Mouse (Mus musculus): ENCODE measurements at regions not wholly inside any gene's neighbourhood (a gene's known extent, or its start where the extent isn't known, plus 50 kb on each side); places are given as distances from the start of the nearest gene placed in this dataset.

DNA sequence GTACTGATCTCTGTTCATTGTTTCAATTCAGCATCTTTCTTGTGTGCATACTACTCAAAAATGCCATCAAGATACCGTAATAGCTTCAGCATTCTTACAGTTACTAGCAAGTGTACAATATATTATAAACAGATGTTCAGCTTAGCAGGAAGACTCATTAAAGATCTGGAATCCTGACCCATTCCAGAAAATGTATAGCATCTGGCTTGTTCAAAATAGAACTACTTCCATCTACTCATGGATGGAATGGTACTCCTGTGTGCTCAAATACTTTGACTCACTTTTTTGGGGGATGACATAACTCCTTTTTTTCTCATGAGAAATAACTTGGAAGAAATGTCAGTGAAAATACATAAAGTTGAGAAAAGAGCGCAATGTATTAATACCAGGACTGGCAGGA, 291.2 kb upstream of the Manea start:
- no peak for DNase-seq (ENCODE audit: low read depth, low spot score)
- H3K4me1 ChIP-seq (ENCODE audit: control insufficient read depth in 2 of 2, insufficient read depth in 2 of 2, low read length in 2 of 2, poor library complexity in 1 of 2), result no peaks in the 10 kb centered on the region
- H3K27ac ChIP-seq (ENCODE audit: insufficient read depth, low read depth, low read length, poor library complexity, severe bottlenecking), result no peak overlapping the region
- no peak overlapping the region for H3K4me3 ChIP-seq (ENCODE audit: insufficient read depth in 1 of 2, low read depth in 1 of 2, low read length in 2 of 2, poor library complexity in 1 of 2, severe bottlenecking in 1 of 2)
- no peaks in the 10 kb centered on the region for H3K36me3 ChIP-seq (ENCODE audit: control insufficient read depth, insufficient read depth, low read length, poor library complexity, severe bottlenecking)
- in situ Hi-C loops (cut with MboI; ENCODE audit: low sequenced_read_pairs in 2 of 2, unreplicated experiment in 2 of 2), result no loop called here
- H3K9me3 ChIP-seq (ENCODE audit: control insufficient read depth, insufficient read depth, low read depth, low read length), result no peaks in the 10 kb centered on the region
- no peak overlapping the region for H3K9ac ChIP-seq (ENCODE audit: insufficient read depth, low read depth, low read length, poor library complexity, severe bottlenecking)
- no peak for TF ChIP-seq HCFC1 (IDR thresholded peaks at IDR 0.05; ENCODE audit: borderline replicate concordance, insufficient read depth, low read length)
- no peak for TF ChIP-seq CHD2 (IDR thresholded peaks at IDR 0.05; ENCODE audit: low read depth, low read length)
- no peak for TF ChIP-seq MAFK (IDR thresholded peaks at IDR 0.05; ENCODE audit: insufficient read depth, low read depth, low read length)
- no peak for TF ChIP-seq ZNF384 (IDR thresholded peaks at IDR 0.05; ENCODE audit: low read depth, low read length)
- TF ChIP-seq ZC3H11A (IDR thresholded peaks at IDR 0.05; ENCODE audit: borderline replicate concordance, low read depth, low read length), result no peak

DNA sequence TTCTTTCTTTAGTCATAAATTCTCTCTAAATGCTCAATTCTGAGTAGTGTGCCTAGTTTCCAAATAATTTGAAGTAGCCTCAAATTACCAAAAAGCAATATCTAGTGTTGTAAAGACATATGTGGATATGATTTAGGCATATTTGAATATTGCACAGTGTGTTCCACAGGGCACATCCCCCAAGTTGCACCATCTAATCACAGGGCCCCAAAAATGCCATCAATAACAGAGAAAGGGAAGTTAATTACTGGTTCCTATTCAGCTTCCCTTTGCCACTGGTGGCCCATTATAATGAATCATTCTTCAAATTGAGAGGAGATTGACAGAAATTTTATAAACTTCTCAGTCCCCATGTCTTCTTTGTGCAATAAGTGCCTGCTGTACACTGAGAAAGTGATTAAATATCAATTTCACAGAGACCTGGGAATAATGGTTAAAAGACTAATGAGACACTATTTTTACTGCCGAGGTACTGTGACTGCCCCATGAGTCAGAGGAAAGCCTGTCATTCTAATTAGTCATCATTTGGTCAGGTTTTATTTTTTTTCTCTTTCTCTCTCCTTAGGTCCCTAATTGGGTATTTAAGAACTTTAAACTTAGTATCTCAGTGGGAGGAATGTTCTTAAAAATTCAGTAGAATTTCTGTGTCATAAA, 284.0 kb upstream of the Manea start:
- H3K36me3 ChIP-seq (ENCODE audit: control insufficient read depth, insufficient read depth, low read length, poor library complexity, severe bottlenecking), result no peaks in the 10 kb centered on the region
- no peaks in the 10 kb centered on the region for H3K4me1 ChIP-seq (ENCODE audit: control insufficient read depth in 2 of 2, insufficient read depth in 2 of 2, low read length in 2 of 2, poor library complexity in 1 of 2)
- H3K9me3 ChIP-seq (ENCODE audit: control insufficient read depth, insufficient read depth, low read depth, low read length), result no peaks in the 10 kb centered on the region
- in situ Hi-C loops (cut with MboI; ENCODE audit: low sequenced_read_pairs in 2 of 2, unreplicated experiment in 2 of 2), result no loop called here
- TF ChIP-seq MAFK (IDR thresholded peaks at IDR 0.05; ENCODE audit: insufficient read depth, low read depth, low read length) (no peak), HCFC1 (IDR thresholded peaks at IDR 0.05; ENCODE audit: borderline replicate concordance, insufficient read depth, low read length) (no peak), ZNF384 (IDR thresholded peaks at IDR 0.05; ENCODE audit: low read depth, low read length) (no peak), ZC3H11A (IDR thresholded peaks at IDR 0.05; ENCODE audit: borderline replicate concordance, low read depth, low read length) (no peak), CHD2 (IDR thresholded peaks at IDR 0.05; ENCODE audit: low read depth, low read length) (no peak)
- H3K4me3 ChIP-seq (ENCODE audit: insufficient read depth in 1 of 2, low read depth in 1 of 2, low read length in 2 of 2, poor library complexity in 1 of 2, severe bottlenecking in 1 of 2), result no peak overlapping the region
- no peak overlapping the region for H3K9ac ChIP-seq (ENCODE audit: insufficient read depth, low read depth, low read length, poor library complexity, severe bottlenecking)
- no peak overlapping the region for H3K27ac ChIP-seq (ENCODE audit: insufficient read depth, low read depth, low read length, poor library complexity, severe bottlenecking)
- DNase-seq (ENCODE audit: low read depth, low spot score), result no peak

DNA sequence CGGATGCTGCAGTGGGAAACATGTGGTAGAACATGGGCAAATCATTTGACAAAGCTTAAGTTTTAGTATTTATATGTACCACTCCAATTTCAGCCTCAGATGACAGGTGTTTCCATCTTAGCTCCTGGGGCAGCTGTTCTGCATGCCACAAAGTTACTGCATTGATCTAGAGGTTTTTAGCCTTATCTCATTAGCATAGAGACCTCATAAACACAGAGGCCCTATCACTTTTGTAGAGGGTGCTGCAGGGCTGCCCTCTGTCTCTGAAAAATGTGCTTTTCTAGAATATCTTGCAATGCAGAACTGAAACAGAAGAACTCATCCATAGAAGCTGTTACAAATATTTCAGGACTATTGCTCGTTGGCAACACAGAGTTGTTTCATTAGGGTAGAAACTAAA, 283.0 kb upstream of the Manea start:
- Histone ChIP-seq H3K27ac (ENCODE audit: insufficient read depth, low read depth, low read length, poor library complexity, severe bottlenecking) (no peak overlapping the region), H3K9me3 (ENCODE audit: control insufficient read depth, insufficient read depth, low read depth, low read length) (no peaks in the 10 kb centered on the region), H3K36me3 (ENCODE audit: control insufficient read depth, insufficient read depth, low read length, poor library complexity, severe bottlenecking) (no peaks in the 10 kb centered on the region), H3K4me3 (ENCODE audit: insufficient read depth in 1 of 2, low read depth in 1 of 2, low read length in 2 of 2, poor library complexity in 1 of 2, severe bottlenecking in 1 of 2) (no peak overlapping the region), H3K9ac (ENCODE audit: insufficient read depth, low read depth, low read length, poor library complexity, severe bottlenecking) (no peak overlapping the region), H3K4me1 (ENCODE audit: control insufficient read depth in 2 of 2, insufficient read depth in 2 of 2, low read length in 2 of 2, poor library complexity in 1 of 2) (no peaks in the 10 kb centered on the region)
- TF ChIP-seq ZNF384 (IDR thresholded peaks at IDR 0.05; ENCODE audit: low read depth, low read length) (no peak), CHD2 (IDR thresholded peaks at IDR 0.05; ENCODE audit: low read depth, low read length) (no peak), ZC3H11A (IDR thresholded peaks at IDR 0.05; ENCODE audit: borderline replicate concordance, low read depth, low read length) (no peak)
- DNase-seq (ENCODE audit: low read depth, low spot score), result no peak
- in situ Hi-C loops (cut with MboI; ENCODE audit: low sequenced_read_pairs in 2 of 2, unreplicated experiment in 2 of 2), result no loop called here

- in situ Hi-C loops (cut with MboI; ENCODE audit: low sequenced_read_pairs in 2 of 2, unreplicated experiment in 2 of 2), result no loop called here
- no peak overlapping the region for H3K27ac ChIP-seq (ENCODE audit: insufficient read depth, low read depth, low read length, poor library complexity, severe bottlenecking)
- TF ChIP-seq MAFK (IDR thresholded peaks at IDR 0.05; ENCODE audit: insufficient read depth, low read depth, low read length) (no peak), ZNF384 (IDR thresholded peaks at IDR 0.05; ENCODE audit: low read depth, low read length) (no peak), CHD2 (IDR thresholded peaks at IDR 0.05; ENCODE audit: low read depth, low read length) (no peak), HCFC1 (IDR thresholded peaks at IDR 0.05; ENCODE audit: borderline replicate concordance, insufficient read depth, low read length) (no peak), ZC3H11A (IDR thresholded peaks at IDR 0.05; ENCODE audit: borderline replicate concordance, low read depth, low read length) (no peak)
- no peaks in the 10 kb centered on the region for H3K4me1 ChIP-seq (ENCODE audit: control insufficient read depth in 2 of 2, insufficient read depth in 2 of 2, low read length in 2 of 2, poor library complexity in 1 of 2)
- H3K9ac ChIP-seq (ENCODE audit: insufficient read depth, low read depth, low read length, poor library complexity, severe bottlenecking), result no peak overlapping the region
- H3K36me3 ChIP-seq (ENCODE audit: control insufficient read depth, insufficient read depth, low read length, poor library complexity, severe bottlenecking), result no peaks in the 10 kb centered on the region
- no peak for DNase-seq (ENCODE audit: low read depth, low spot score)
- H3K4me3 ChIP-seq (ENCODE audit: insufficient read depth in 1 of 2, low read depth in 1 of 2, low read length in 2 of 2, poor library complexity in 1 of 2, severe bottlenecking in 1 of 2), result no peak overlapping the region
- no peaks in the 10 kb centered on the region for H3K9me3 ChIP-seq (ENCODE audit: control insufficient read depth, insufficient read depth, low read depth, low read length)
These were observed 281.1 kb upstream of the Manea start for GRCm38 (mm10) chr4:26627744-26628143.
